Mouse (Mus musculus): ENCODE measurements at regions not wholly inside any gene's neighbourhood (a gene's known extent, or its start where the extent isn't known, plus 50 kb on each side); places are given as distances from the start of the nearest gene placed in this dataset.

- Histone ChIP-seq H3K4me3 (ENCODE audit: control insufficient read depth, low read depth, low read length) (no peak overlapping the region), H3K27ac (ENCODE audit: control insufficient read depth, insufficient read depth, low read depth, low read length) (no peak overlapping the region)
These were observed 113.0 kb upstream of the Hdac4 start for GRCm38 (mm10) chr1:92308537-92308936.

DNA sequence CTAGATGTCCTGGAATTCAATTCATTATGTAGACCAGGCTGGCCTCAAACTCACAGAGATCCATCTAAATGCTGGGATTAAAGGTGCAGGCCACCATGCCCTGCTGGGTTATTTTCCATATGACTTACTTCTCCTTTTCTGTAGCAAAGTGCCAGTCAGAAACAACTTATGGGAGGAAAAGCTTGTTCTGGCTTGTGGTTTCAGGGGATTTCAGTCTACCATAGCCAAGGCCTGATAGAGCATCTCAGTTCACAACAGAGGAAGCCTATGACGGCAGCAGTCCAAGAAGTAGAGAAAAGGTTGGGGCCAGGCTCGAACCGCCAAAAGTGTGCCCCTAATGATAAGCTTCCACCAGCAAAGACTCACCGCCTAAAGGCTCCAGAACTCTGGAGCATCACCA, 110.5 kb upstream of the Hdac4 start:
- no peaks in the 10 kb centered on the region for H3K27me3 ChIP-seq (ENCODE audit: control insufficient read depth, insufficient read depth, low read length)
- no peaks in the 10 kb centered on the region for H3K4me1 ChIP-seq (ENCODE audit: control insufficient read depth, insufficient read depth, low read length)
- no peak overlapping the region for H3K4me3 ChIP-seq (ENCODE audit: control insufficient read depth, low read depth, low read length)
- H3K36me3 ChIP-seq (ENCODE audit: control insufficient read depth, insufficient read depth, low read length): no peaks in the 10 kb centered on the region
- TF ChIP-seq CTCF (IDR thresholded peaks at IDR 0.05; ENCODE audit: control insufficient read depth, insufficient read depth, insufficient replicate concordance, low read depth, low read length) (no peak), POLR2A (IDR thresholded peaks at IDR 0.05; ENCODE audit: control insufficient read depth, low read depth, low read length) (no peak)
- H3K27ac ChIP-seq (ENCODE audit: control insufficient read depth, insufficient read depth, low read depth, low read length): no peak overlapping the region

More at GRCm38 (mm10) chr1:92308537-92308936, 113.0 kb upstream of the Hdac4 start:
- TF ChIP-seq CTCF (IDR thresholded peaks at IDR 0.05; ENCODE audit: control insufficient read depth, insufficient read depth, insufficient replicate concordance, low read depth, low read length) (no peak), POLR2A (IDR thresholded peaks at IDR 0.05; ENCODE audit: control insufficient read depth, low read depth, low read length) (no peak)
- Histone ChIP-seq H3K36me3 (ENCODE audit: control insufficient read depth, insufficient read depth, low read length) (no peaks in the 10 kb centered on the region), H3K27me3 (ENCODE audit: control insufficient read depth, insufficient read depth, low read length) (no peaks in the 10 kb centered on the region), H3K4me1 (ENCODE audit: control insufficient read depth, insufficient read depth, low read length) (no peaks in the 10 kb centered on the region)

GRCm38 (mm10) chr1:92299041-92299440, 103.5 kb upstream of the Hdac4 start:
- no peaks in the 10 kb centered on the region for H3K36me3 ChIP-seq (ENCODE audit: control insufficient read depth, insufficient read depth, low read length)
- no peak for TF ChIP-seq POLR2A (IDR thresholded peaks at IDR 0.05; ENCODE audit: control insufficient read depth, low read depth, low read length)
- no peak for TF ChIP-seq CTCF (IDR thresholded peaks at IDR 0.05; ENCODE audit: control insufficient read depth, insufficient read depth, insufficient replicate concordance, low read depth, low read length)

GRCm38 (mm10) chr1:92292681-92293380, 97.3 kb upstream of the Hdac4 start:
- Histone ChIP-seq H3K27me3 (ENCODE audit: control insufficient read depth, insufficient read depth, low read length) (no peaks in the 10 kb centered on the region), H3K27ac (ENCODE audit: control insufficient read depth, insufficient read depth, low read depth, low read length) (no peak overlapping the region), H3K36me3 (ENCODE audit: control insufficient read depth, insufficient read depth, low read length) (no peaks in the 10 kb centered on the region), H3K4me3 (ENCODE audit: control insufficient read depth, low read depth, low read length) (no peak overlapping the region), H3K4me1 (ENCODE audit: control insufficient read depth, insufficient read depth, low read length) (no peaks in the 10 kb centered on the region)
- TF ChIP-seq POLR2A (IDR thresholded peaks at IDR 0.05; ENCODE audit: control insufficient read depth, low read depth, low read length) (no peak), CTCF (IDR thresholded peaks at IDR 0.05; ENCODE audit: control insufficient read depth, insufficient read depth, insufficient replicate concordance, low read depth, low read length) (no peak)

More at GRCm38 (mm10) chr1:92299041-92299440, 103.5 kb upstream of the Hdac4 start:
- Histone ChIP-seq H3K4me3 (ENCODE audit: control insufficient read depth, low read depth, low read length) (no peak overlapping the region), H3K4me1 (ENCODE audit: control insufficient read depth, insufficient read depth, low read length) (no peaks in the 10 kb centered on the region), H3K27me3 (ENCODE audit: control insufficient read depth, insufficient read depth, low read length) (no peaks in the 10 kb centered on the region), H3K27ac (ENCODE audit: control insufficient read depth, insufficient read depth, low read depth, low read length) (no peak overlapping the region)

DNA sequence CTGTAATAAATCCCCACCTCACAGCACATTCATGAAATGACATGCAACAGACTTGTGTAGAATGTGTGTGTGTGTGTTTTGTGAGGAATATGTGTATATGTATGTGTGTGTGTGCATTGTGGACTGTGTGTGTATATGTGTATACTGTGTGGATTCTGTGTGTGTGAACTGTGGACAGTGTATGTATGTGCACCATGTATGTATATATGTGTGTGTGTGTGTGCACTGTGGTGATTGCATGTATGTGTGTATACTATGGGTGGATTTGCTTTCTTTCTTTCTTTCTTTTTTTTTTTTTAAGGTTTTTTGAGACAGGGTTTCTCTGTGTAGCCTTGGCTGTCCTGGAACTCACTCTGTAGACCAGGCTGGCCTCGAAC, 91.5 kb upstream of the Hdac4 start:
- no peaks in the 10 kb centered on the region for H3K36me3 ChIP-seq (ENCODE audit: control insufficient read depth, insufficient read depth, low read length)
- no peaks in the 10 kb centered on the region for H3K4me1 ChIP-seq (ENCODE audit: control insufficient read depth, insufficient read depth, low read length)
- H3K4me3 ChIP-seq (ENCODE audit: control insufficient read depth, low read depth, low read length): no peak overlapping the region
- no peak for TF ChIP-seq CTCF (IDR thresholded peaks at IDR 0.05; ENCODE audit: control insufficient read depth, insufficient read depth, insufficient replicate concordance, low read depth, low read length)
- no peak for TF ChIP-seq POLR2A (IDR thresholded peaks at IDR 0.05; ENCODE audit: control insufficient read depth, low read depth, low read length)
- no peak overlapping the region for H3K27ac ChIP-seq (ENCODE audit: control insufficient read depth, insufficient read depth, low read depth, low read length)
- H3K27me3 ChIP-seq (ENCODE audit: control insufficient read depth, insufficient read depth, low read length): no peaks in the 10 kb centered on the region

DNA sequence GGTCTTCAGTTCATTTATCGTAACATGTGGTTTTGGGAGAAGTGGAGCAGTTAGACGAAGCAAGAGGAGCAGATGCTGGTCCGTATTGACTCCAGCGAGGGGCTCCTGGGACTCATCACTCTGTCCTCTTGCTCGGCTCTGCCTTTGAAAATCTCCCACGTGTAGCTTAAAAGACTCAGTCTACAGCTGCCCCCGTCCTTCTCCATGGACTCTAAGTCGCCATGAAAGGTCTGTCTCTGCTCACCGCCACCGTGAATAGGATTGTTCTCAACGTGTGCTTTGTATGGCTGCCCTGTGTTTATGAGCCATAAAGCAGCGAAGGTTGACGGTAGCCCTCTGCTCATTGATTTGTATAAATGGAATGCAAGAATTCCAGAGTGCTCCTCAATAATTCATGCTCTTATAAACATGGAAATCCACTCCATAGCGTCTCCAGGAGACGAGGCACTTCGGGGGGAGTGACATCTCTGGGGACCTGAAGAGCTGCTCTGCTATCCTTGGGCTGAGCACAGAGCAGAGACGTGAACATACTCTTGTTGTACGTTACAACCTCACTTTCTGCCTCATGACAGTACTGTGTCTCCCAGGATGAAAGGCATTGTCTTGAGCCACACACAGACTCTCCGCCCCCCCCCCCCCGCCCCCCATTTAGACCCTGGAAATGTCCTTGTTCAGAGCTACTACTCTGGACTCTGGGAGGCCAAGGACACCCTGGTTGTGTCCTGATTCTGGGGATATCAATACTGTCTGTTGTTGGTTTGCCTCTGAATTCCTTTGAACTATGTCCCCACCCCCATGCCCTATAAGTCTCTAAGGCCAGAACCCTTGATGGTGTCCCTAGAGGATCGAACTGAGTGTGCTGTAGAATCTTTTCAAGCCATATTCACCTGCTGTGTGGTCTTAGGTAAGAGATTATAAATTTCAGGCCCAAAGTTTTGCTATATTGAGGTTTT, 90.8 kb upstream of the Hdac4 start:
- H3K27ac ChIP-seq (ENCODE audit: control insufficient read depth, insufficient read depth, low read depth, low read length): no peak overlapping the region
- no peaks in the 10 kb centered on the region for H3K4me1 ChIP-seq (ENCODE audit: control insufficient read depth, insufficient read depth, low read length)
- no peaks in the 10 kb centered on the region for H3K36me3 ChIP-seq (ENCODE audit: control insufficient read depth, insufficient read depth, low read length)
- no peak overlapping the region for H3K4me3 ChIP-seq (ENCODE audit: control insufficient read depth, low read depth, low read length)
- H3K27me3 ChIP-seq (ENCODE audit: control insufficient read depth, insufficient read depth, low read length): no peaks in the 10 kb centered on the region
- no peak for TF ChIP-seq CTCF (IDR thresholded peaks at IDR 0.05; ENCODE audit: control insufficient read depth, insufficient read depth, insufficient replicate concordance, low read depth, low read length)
- no peak for TF ChIP-seq POLR2A (IDR thresholded peaks at IDR 0.05; ENCODE audit: control insufficient read depth, low read depth, low read length)

GRCm38 (mm10) chr1:92284155-92284554, 88.7 kb upstream of the Hdac4 start:
- Histone ChIP-seq H3K36me3 (ENCODE audit: control insufficient read depth, insufficient read depth, low read length) (no peaks in the 10 kb centered on the region), H3K4me1 (ENCODE audit: control insufficient read depth, insufficient read depth, low read length) (no peaks in the 10 kb centered on the region), H3K27me3 (ENCODE audit: control insufficient read depth, insufficient read depth, low read length) (no peaks in the 10 kb centered on the region), H3K27ac (ENCODE audit: control insufficient read depth, insufficient read depth, low read depth, low read length) (no peak overlapping the region), H3K4me3 (ENCODE audit: control insufficient read depth, low read depth, low read length) (no peak overlapping the region)
- TF ChIP-seq CTCF (IDR thresholded peaks at IDR 0.05; ENCODE audit: control insufficient read depth, insufficient read depth, insufficient replicate concordance, low read depth, low read length) (no peak), POLR2A (IDR thresholded peaks at IDR 0.05; ENCODE audit: control insufficient read depth, low read depth, low read length) (no peak)
